13 mouse cellular contexts compared by ENCODE assay signal in the genomic region with DNA sequence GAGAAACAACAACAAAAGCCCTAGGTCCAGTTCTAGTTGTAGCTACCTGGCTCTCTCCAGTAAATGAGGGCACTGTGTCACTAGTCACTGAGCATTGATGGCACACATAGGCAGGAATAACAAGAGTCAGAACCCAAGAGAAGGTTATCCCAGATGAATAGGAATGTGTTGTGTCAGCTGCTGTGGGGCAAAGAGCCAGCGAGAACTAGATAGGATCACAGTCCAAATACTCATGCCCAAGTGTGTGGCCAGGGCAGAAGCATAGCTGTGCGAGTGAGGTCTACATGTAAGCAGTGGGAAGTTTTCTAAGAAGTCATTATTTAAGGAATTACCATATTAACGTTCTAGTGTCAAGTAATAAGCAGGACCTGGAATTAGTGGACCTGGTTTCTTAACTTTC. TPM values are rescaled to one million over a fixed set of nuclear protein-coding genes. Genes with fewer than 3 reads are reported as not detected.
"Had no signal": no experiment of that assay in that cellular context is flagged by ENCODE, and none has a peak within 500 bp of the region (broad histone marks: within the 10 kb centered on the region; RNA-seq: fewer than 3 reads in every experiment).

No protein-coding gene starts in this region.

- H3K9me3 ChIP-seq: intestine, embryonic 15.5 days; limb, embryonic 10.5 days; liver, embryonic 15.5 days; midbrain, embryonic 13.5 days; neural tube, embryonic 15.5 days had no signal

- H3K27ac ChIP-seq: intestine, embryonic 15.5 days; limb, embryonic 10.5 days; liver, embryonic 15.5 days; midbrain, embryonic 13.5 days; neural tube, embryonic 15.5 days; stomach, postnatal 0 days had no signal

- H3K4me3 ChIP-seq: intestine, embryonic 15.5 days; limb, embryonic 10.5 days; liver, embryonic 15.5 days; midbrain, embryonic 13.5 days; myocyte; neural tube, embryonic 15.5 days had no signal

- H3K36me3 ChIP-seq: intestine, embryonic 15.5 days; limb, embryonic 10.5 days; liver, embryonic 15.5 days; midbrain, embryonic 13.5 days; neural tube, embryonic 15.5 days had no signal

- H3K9ac ChIP-seq: intestine, embryonic 15.5 days; liver, embryonic 15.5 days; midbrain, embryonic 13.5 days; neural tube, embryonic 15.5 days had no signal

- H3K4me1 ChIP-seq: intestine, embryonic 15.5 days; limb, embryonic 10.5 days; liver, embryonic 15.5 days; midbrain, embryonic 13.5 days; neural tube, embryonic 15.5 days had no signal

- ATAC-seq: intestine, embryonic 15.5 days; lung, postnatal 0 days; midbrain, embryonic 13.5 days had no signal

- DNase-seq: lung, adult 2 months; lung, postnatal 36 days; thymus, adult 18-20 months; thymus, postnatal 14 days had no signal

- H3K4me2 ChIP-seq: intestine, embryonic 15.5 days; liver, embryonic 11.5 days; liver, embryonic 15.5 days; midbrain, embryonic 13.5 days; neural tube, embryonic 15.5 days had no signal

- H3K27me3 ChIP-seq: intestine, embryonic 15.5 days; liver, embryonic 15.5 days; midbrain, embryonic 13.5 days; neural tube, embryonic 15.5 days had no signal

RNA-seq across cellular contexts. Expression of a gene that starts 37.7 kb away (rescaled TPM):
- polyA plus RNA-seq: myocyte had no signal
